Mouse (Mus musculus) CD4-positive, CD25-positive, alpha-beta regulatory T cell, adult 2 months (primary cell): ENCODE data around the gene Mios.

Experiments
- DNase-seq: peaks from one replicate; pipeline ENCODE4 v3.0.0-alpha.2; 2012; ENCODE audit warnings: low read depth, low spot score

Gene Mios

GRCm38 (mm10) chr6:8278426-8279002 is 69.5 kb downstream of the Mios start:
- peak; percentile 82 for DNase-seq

- peak; percentile 7 for DNase-seq
These were observed 74.2 kb downstream of the Mios start for GRCm38 (mm10) chr6:8283255-8283654.

DNA sequence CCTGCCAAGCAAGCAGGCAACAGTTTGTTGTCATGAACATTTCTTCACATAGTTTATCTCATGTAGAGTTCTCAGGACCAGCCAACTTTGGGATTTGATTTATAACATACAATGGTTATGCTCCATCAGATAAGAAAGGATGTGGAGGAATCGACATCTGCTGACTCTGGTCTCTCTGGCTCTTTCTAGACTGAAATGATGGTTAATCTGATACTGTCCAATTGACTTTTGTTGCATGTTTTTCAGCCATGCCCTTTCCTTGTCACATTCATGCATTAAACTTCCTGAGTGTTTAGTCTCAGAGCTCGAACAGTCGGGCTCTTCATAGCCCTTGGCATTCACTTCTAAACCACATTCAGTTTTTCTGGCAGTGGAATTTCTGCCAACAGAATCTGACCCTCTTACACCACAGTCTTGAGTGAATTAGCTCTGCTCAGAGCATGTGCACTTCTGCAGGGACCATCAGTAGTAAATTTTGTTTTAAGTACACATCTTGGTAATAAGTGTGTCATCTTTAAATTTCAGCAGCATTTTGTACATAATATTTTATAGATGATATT is 76.5 kb downstream of the Mios start:
- DNase-seq, result no peak
